Mouse (Mus musculus) ES-E14 (cell line): ENCODE measurements around the gene Ccdc89.

ENCODE experiments used
- CHD2 ChIP-seq: IDR thresholded peaks from 2 replicates; pipeline ENCODE4 v1.6.1; 2014; ENCODE audit warnings: mild to moderate bottlenecking, low read depth, low read length, inconsistent platforms
- MAFK ChIP-seq: IDR thresholded peaks from 2 replicates; pipeline ENCODE4 v1.6.1; 2014; ENCODE audit warnings: mild to moderate bottlenecking, low read depth, low read length, inconsistent platforms; ENCODE audit not compliant: insufficient read depth
- ZC3H11A ChIP-seq: IDR thresholded peaks from 2 replicates; pipeline ENCODE4 v1.6.1; 2012; ENCODE audit warnings: low read depth, mild to moderate bottlenecking, inconsistent platforms, low read length, borderline replicate concordance

GRCm38 (mm10) chr7:90409934-90410333, 16.4 kb upstream of the Ccdc89 start:
- TF ChIP-seq ZC3H11A = peak; percentile 47; the same call in 1 of the 2 replicates
- no peak for TF ChIP-seq CHD2
- TF ChIP-seq MAFK = no peak
